Mouse (Mus musculus) brown adipose tissue, adult 24 weeks (tissue): Measurements from ENCODE around the gene Phf2. TPM values are rescaled to one million over a fixed set of nuclear protein-coding genes. Genes with fewer than 3 reads are reported as not detected.
A peak's percentile ranks its signal among the peaks of the same experiment; 100 is the strongest.

ENCODE experiments used
- H3K27ac ChIP-seq: fragments of 200-500 bp; replicated peaks from 2 replicates; pipeline ENCODE4 v1.5.1; 2012; ENCODE audit warnings: low read depth, mild to moderate bottlenecking, low read length
- H3K4me1 ChIP-seq: fragments of 200-500 bp; 2 replicates; pipeline ENCODE4 v1.6.1; 2012; ENCODE audit warnings: low read length, mixed read lengths; ENCODE audit not compliant: control insufficient read depth, insufficient read depth, insufficient read length
- H3K4me3 ChIP-seq: fragments of 200-500 bp; 2 replicates; pipeline ENCODE4 v1.5.1; 2012; ENCODE audit warnings: low read depth, mild to moderate bottlenecking, low read length, moderate library complexity; ENCODE audit not compliant: insufficient read depth
- polyA plus RNA-seq: library from polyadenylated mRNA; stranded (reverse); fragments of >200 nt; gene quantifications from 2 replicates; pipeline ENCODE4 v1.2.4, GENCODE M21; 2012; ENCODE audit not compliant: missing spikeins, insufficient read depth, insufficient read length

Phf2 gene
- 15.4 and 15.7 TPM in 2 replicates for polyA plus RNA-seq

DNA sequence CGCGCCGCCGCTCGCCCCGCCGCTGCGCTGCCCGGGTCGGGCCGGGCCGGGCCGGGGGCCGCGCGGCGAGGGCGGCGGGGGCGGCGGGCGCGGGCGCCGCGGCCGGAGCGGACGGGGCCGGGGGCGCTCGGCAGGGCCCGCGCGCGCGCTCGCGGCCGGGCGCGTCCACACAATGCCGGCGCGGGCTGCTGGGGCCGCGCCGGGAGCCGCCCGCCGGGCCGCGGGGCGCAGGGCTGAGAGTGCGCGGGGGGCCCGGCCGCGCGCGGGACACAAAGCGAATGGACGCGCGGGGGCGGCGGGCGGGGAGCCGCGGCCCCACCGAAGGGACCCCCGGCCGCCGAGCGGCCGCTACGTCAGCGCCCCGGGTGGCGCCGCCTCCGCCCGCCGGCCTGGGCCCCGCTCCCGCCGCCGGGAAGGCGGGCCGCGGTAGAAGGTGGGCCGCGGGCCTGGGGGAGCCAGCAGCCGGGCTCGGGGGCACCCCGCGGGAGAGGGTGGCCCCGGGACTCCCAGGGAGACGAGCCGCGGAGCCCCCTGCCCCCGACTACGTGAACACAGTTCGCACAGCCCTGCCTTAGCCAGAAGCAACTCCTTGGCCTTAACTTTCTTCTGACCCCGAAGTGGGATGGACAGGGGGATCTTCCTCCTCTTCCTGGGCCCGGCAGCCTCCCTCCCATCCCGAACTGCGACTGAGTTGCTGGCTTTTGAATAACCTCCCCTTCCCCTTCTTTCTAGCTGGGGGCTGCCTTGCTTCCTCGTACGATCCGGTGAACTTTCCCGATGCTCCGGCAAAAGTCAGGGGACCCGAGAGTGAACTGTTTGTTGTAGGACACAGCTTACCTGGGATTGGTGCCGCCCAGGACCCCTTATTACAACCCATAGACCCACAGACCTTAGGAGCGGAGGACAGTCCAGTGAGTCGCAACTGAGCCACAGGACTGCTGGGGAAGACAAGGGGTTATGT lies at the start of gene Phf2:
Gene Phf2, minus strand, starts transcription at position 349 of the 961 bp plus-strand sequence.
- H3K4me3 ChIP-seq = peak within 1 kb of the TSS; percentile 78
- peak within 1 kb of the TSS; percentile 81 for H3K27ac ChIP-seq
- peaks cover 18% of the 10 kb centered on the region for H3K4me1 ChIP-seq

GRCm38 (mm10) chr13:48919756-48920415 lies 49.0 kb upstream of the Phf2 start:
- no peak overlapping the region for H3K4me3 ChIP-seq
- H3K27ac ChIP-seq = no peak overlapping the region
- no peaks in the 10 kb centered on the region; the same call in 1 of the 2 replicates for H3K4me1 ChIP-seq

- no peak overlapping the region for H3K27ac ChIP-seq
- no peak overlapping the region for H3K4me3 ChIP-seq
These were observed 46.2 kb upstream of the Phf2 start for GRCm38 (mm10) chr13:48917113-48917599.

GRCm38 (mm10) chr13:48913680-48914079 lies 42.8 kb upstream of the Phf2 start:
- no peak overlapping the region for H3K4me3 ChIP-seq
- H3K4me1 ChIP-seq = no peaks in the 10 kb centered on the region
- no peak overlapping the region for H3K27ac ChIP-seq

More at GRCm38 (mm10) chr13:48917113-48917599, 46.2 kb upstream of the Phf2 start:
- no peaks in the 10 kb centered on the region; the same call in 1 of the 2 replicates for H3K4me1 ChIP-seq

GRCm38 (mm10) chr13:48913141-48913540 lies 42.2 kb upstream of the Phf2 start:
- no peak overlapping the region for H3K4me3 ChIP-seq
- no peak overlapping the region for H3K27ac ChIP-seq
- no peaks in the 10 kb centered on the region for H3K4me1 ChIP-seq

DNA sequence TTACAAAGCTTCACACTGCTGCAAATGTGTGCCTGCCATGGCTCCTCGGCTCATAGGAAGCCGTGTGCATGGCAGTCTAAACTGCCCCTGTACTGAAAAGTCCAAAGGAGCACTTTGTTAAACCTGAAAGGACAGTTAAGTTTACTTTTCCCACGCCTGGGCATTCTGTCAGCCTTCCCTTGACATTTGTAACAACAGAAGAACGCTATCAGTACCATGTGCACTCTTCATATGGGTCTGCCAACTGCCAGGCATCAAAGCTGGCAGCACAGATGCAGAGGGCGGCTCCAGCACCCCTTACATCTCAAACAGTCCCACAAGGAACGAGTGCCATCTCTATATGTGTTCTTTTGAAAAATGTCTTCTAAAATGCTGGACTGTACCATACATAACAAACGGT lies 40.5 kb upstream of the Phf2 start:
- H3K4me1 ChIP-seq = no peaks in the 10 kb centered on the region
- H3K4me3 ChIP-seq = no peak overlapping the region
- no peak overlapping the region for H3K27ac ChIP-seq

GRCm38 (mm10) chr13:48905458-48905857 lies 34.5 kb upstream of the Phf2 start:
- no peak overlapping the region for H3K27ac ChIP-seq
- H3K4me3 ChIP-seq = no peak overlapping the region
- H3K4me1 ChIP-seq = no peaks in the 10 kb centered on the region

DNA sequence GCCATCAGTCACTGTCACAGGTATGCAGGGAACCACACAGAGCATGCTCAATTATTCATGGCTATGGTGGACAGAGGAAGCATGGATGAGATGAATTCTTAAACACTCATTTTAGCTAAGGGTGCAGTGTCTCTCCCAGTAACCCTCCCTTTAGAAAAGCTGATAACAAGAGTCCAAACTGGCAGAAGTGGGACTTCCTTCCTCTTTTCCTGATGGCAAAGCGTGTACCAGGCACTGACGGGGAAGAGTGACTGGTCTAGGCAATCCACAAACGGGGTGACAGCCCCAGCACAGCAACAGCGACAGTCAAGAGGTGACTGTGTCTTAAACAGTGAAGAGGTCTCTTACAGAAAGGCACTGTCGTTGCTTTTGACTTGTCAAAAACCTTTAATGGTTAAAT lies 24.5 kb upstream of the Phf2 start:
- no peaks in the 10 kb centered on the region for H3K4me1 ChIP-seq

DNA sequence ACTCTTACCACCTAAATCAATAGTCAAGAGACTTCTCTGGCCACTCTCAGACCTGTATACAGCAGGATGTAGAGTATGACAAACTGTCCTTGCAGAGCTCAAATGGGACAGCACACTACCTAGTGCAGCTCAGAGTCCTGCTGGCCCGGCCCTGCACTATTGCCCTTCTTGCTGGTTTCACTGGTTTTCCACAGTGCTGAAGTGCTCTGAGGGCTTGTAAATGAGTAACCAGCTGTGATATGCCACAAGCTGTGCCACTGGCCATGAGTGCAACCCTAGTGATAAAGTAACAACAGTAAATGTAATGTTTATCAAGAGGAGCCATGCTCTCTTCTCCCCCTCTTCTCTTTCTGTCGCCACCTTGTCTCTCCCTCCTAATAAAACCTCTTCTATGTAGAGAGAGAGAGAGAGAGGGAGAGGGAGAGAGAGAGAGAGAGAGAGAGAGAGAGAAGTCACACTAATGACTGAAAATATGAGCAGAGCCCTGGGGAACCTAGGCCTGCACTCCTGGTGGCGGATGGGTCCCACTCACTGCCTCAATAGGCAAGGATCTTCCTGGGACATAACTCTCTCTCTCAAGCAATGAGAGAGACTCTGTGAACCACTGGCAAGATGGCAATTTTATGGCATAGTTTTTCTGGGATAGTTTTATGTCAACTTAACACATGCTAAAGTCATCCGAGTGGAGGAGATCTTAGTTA lies 19.5 kb upstream of the Phf2 start:
- Histone ChIP-seq H3K4me3 (no peak overlapping the region), H3K4me1 (no peaks in the 10 kb centered on the region), H3K27ac (no peak overlapping the region)

More for the DNA sequence above, 24.5 kb upstream of the Phf2 start:
- H3K27ac ChIP-seq = no peak overlapping the region
- H3K4me3 ChIP-seq = no peak overlapping the region

- Histone ChIP-seq H3K4me3 (peak overlapping the region; percentile 69), H3K4me1 (0 out of 2 replicates have a peak, but pooled peaks cover 2% of the 10 kb centered on the region), H3K27ac (peak overlapping the region; percentile 88)
These were observed 7.6 kb upstream of the Phf2 start for GRCm38 (mm10) chr13:48878534-48878933.

GRCm38 (mm10) chr13:48877805-48878204 lies 6.9 kb upstream of the Phf2 start:
- Histone ChIP-seq H3K4me1 (0 out of 2 replicates have a peak, but pooled peaks cover 2% of the 10 kb centered on the region), H3K4me3 (peak overlapping the region; percentile 69; the same call in 1 of the 2 replicates), H3K27ac (peak overlapping the region; percentile 88)

GRCm38 (mm10) chr13:48872726-48873125 lies 1.8 kb upstream of the Phf2 start:
- Histone ChIP-seq H3K4me1 (peaks cover 15% of the 10 kb centered on the region), H3K27ac (no peak overlapping the region), H3K4me3 (no peak overlapping the region)

DNA sequence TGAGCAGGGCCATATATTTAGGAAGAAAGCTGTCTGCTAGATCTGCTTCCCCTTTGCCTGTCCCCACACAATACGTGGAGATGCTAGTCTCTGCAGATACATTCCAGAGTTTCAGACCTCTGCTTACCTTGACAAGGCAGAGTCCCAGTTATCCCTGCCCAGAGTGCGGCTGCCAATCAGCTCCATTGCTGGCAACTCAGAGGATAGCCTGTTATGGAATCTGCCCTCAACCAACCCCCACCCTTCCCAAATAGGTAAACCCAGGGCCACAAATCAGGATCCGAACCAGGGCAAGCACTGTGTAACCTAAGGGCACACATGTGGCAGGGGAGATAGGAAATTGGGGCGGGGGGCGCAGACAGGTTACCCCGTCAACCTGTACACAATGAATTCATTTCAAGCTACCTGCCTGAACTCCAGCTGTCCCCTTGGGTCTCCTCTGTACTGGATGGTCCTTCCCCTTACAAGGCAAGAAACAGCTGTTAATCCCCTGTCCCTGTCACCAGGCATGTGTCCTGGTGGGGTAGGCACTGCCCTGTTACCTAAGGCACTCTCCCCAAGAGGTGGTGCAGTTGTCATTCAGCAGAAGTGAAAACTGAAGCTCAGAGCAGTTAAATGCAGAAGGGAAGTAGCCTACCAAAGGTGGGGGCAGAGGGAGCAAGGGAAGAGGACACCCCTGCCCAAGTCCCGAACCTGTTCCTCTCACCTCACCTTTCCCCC lies 1.1 kb upstream of the Phf2 start:
- H3K4me3 ChIP-seq = peak overlapping the region; percentile 78
- peaks cover 18% of the 10 kb centered on the region for H3K4me1 ChIP-seq
- H3K27ac ChIP-seq = peak overlapping the region; percentile 57; the same call in 1 of the 2 replicates
